Mouse (Mus musculus) urinary bladder, postnatal 10 days (tissue): ENCODE results near the gene Tti1.

ENCODE experiments used
- DNase-seq: peaks from one replicate; pipeline ENCODE4 v3.0.0; 2022; ENCODE audit warnings: low spot score

Gene Tti1

DNA sequence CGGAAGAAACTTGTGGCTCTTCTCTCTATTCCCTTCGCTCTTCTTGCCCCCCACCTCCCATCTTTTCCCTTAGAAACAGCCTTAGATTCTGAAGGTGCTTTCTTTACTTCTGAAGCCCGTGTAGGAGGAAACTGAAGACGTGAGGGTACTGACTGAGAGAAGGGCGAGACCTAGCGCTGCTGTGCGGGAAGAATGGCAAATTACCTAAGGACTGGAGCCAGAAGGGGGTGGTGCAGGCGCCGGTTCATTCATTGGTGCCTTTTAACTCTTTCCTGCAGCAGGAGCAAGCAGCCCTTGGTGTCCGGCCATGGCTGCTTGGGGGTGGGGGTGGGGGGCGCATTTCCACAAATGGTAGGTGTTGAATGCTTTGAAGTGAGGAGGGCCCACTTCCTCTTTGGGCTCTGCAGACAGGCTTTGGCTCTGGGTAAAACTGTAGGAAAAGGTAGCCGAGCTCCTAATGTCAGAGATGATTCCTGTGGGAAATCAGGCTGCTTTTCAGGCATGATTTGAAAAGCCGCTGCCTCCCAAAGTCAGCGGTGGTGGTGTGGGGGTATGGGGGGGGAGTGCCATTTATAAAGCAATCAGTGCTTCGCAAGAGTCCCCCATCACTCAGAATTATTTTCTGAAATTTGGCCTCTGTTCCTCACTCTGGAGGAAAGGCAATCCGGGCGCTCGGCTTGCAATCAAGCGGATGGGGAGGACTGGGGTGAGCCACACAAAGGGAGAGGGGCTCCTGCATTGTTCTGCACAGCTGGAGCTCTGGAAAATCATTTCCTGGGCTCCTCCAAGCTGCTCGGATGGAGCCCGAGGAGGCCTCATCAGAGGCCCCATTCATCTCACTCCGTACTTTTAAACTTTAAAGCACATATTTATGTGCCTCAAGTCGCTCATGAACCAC, 53.4 kb downstream of the Tti1 start:
- no peak for DNase-seq

DNA sequence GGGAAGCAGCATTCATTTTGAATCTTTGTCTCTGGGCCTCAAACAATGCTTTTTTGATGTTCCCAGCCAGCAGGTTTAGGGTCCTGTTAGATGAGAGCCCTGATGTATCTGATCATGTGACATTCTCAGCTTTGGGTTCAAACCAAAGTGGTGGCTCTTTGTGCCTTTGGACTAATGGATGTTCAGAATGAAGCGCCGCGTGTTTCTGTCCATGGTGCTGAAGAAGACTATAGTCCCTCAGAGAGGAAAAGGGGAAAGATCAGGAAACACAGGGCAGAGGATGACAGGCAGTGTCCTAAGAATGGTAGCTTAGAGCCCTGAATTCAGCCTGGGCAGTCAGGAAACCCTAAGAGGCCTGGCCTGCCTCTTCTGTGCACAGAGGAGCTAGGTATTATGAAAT, 57.6 kb downstream of the Tti1 start:
- DNase-seq: no peak

DNA sequence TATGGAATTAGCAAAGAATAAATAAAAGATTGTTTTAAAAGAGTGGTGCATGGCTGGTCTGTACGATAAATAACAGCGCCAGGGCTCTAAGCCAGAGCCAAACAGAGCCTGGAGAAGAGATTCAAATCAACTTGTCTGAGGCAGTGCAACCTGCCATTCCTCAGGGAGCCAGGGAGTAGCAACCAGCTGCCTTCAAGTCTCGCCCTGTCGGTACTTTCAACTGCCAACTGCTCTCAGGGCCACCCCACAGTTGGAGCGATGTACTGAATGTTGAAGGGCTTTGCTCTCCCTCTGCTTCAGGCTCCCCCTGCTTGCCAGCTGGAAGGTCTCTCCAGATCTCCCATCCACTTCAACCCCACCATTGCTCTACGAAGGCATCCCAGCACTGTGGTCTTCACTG, 58.1 kb downstream of the Tti1 start:
- DNase-seq: no peak

DNA sequence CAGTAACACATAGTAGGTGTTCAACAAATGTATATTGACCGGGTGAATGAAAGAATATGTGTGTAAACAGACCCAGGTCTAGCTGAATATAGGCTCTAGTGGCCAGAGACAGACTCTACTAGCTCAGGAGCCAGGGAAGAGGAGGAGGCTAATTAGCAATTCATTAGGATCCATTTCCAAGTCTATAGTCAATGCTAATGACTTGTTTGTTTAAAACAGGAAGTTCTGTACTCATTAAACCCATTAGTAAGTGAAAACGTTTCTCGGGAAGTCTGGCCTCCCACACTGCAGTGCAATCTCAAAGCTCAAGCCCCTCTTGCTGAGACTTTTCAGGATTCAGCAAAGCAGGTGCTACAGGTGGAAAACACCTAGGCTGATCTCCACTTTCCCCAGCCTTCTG, 60.4 kb downstream of the Tti1 start:
- no peak for DNase-seq

DNA sequence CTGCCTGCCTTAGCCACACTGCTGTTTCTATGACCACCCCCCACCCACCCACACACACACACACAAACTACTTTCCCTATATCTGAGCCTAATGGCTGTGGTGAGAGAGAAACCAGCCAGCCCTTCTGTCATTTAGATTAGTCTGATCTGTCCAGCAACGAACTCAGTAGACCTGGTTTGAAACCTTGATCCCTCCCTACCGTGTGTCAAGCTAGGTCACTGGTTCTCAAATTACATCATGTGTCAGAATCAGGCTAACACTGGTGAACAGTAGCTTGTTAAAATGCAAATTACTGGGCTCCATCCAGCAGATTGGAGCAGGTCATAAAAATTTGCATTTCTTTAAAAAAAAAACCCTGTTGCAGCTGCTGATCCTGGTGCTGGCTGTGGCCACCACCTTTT, 70.5 kb downstream of the Tti1 start:
- no peak for DNase-seq

DNA sequence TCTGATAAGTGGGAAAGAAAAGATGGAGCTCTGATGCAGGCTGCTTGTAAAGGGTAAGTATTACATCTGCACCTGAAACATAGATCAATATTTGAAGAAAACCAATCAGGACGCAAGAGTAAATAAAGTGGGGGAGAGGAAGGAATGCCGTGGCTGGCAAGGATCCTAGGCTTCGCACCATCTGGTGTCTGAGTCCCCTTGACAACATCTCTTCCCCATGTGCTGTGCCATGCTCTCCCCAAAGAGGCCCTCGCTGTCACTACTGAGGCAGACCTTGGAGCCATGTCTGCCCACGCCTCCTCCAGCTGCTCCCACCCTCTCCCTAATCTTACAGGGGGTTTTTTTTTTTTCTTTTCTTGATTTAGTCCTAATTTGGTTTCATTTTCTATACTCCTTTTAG, 74.3 kb downstream of the Tti1 start:
- no peak for DNase-seq

GRCm38 (mm10) chr2:157944156-157944893, 83.9 kb downstream of the Tti1 start:
- DNase-seq: no peak

DNA sequence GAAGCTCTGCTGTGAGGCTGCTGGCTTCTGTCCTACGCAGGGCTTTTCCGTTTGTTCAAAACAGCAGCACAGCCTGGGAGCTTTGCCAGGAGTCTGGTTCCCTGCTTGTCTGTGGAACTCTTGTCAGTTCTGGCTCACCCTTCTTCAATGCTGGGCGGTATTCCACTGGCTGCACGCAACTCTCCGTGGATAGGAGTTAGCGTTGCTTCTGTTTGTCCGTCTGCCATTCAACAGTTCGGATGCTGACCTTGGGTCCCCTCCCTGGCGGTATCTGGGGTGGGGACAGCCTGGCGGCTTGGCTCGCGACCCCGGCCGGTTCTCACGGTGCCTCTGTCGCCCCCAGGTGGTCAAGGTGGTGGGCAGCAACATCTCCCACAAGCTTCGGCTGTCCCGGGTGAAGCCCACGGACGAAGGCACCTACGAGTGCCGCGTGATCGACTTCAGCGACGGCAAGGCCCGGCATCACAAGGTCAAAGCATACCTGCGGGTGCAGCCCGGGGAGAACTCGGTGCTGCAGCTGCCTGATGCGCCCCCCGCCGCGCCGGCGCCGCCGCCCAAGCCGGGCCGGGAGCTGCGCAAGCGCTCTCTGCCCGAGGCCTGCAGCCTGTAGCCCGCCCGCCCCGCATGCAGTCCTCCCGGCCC, 84.6 kb downstream of the Tti1 start:
- DNase-seq: no peak

GRCm38 (mm10) chr2:157940586-157941185, 87.5 kb downstream of the Tti1 start:
- no peak for DNase-seq

GRCm38 (mm10) chr2:157936676-157937075, 91.6 kb downstream of the Tti1 start:
- no peak for DNase-seq

- no peak for DNase-seq
These were observed 92.6 kb downstream of the Tti1 start for GRCm38 (mm10) chr2:157935444-157936171.

GRCm38 (mm10) chr2:157932655-157933054, 95.6 kb downstream of the Tti1 start:
- DNase-seq: no peak
